Mouse (Mus musculus): ENCODE data around the gene Cog1. TPM values are rescaled to one million over a fixed set of nuclear protein-coding genes. Genes with fewer than 3 reads are reported as not detected.
"Not testable (repeated sequence)": the region's sequence is repeated elsewhere in the genome, so short reads cannot be mapped to it uniquely, and the experiment has no call there.

Gene Cog1
- total RNA-seq, 1 experiment, result 19.1 TPM

GRCm38 (mm10) chr11:113657221-113657620 lies 8.3 kb downstream of the Cog1 start:
- no peak for DNase-seq (ENCODE audit: low read depth, low spot score)
- no peak for TF ChIP-seq HCFC1 (IDR thresholded peaks at IDR 0.05; ENCODE audit: borderline replicate concordance, insufficient read depth, low read length)
- in situ Hi-C loops (cut with MboI; ENCODE audit: low sequenced_read_pairs in 2 of 2, unreplicated experiment in 2 of 2), result no loop called here
- peaks cover 64% of the 10 kb centered on the region for H3K36me3 ChIP-seq (ENCODE audit: control insufficient read depth, insufficient read depth, low read length, poor library complexity, severe bottlenecking)
- no peak overlapping the region for H3K27ac ChIP-seq (ENCODE audit: insufficient read depth, low read depth, low read length, poor library complexity, severe bottlenecking)
- no peak overlapping the region for H3K4me3 ChIP-seq (ENCODE audit: insufficient read depth in 1 of 2, low read depth in 1 of 2, low read length in 2 of 2, poor library complexity in 1 of 2, severe bottlenecking in 1 of 2)
- peaks cover 2 to 4% of the 10 kb centered on the region in 2 experiments; a peak in 2 of 4 replicates for H3K4me1 ChIP-seq (ENCODE audit: control insufficient read depth in 2 of 2, insufficient read depth in 2 of 2, low read length in 2 of 2, poor library complexity in 1 of 2)
- no peak overlapping the region for H3K9ac ChIP-seq (ENCODE audit: insufficient read depth, low read depth, low read length, poor library complexity, severe bottlenecking)
- no peaks in the 10 kb centered on the region for H3K9me3 ChIP-seq (ENCODE audit: control insufficient read depth, insufficient read depth, low read depth, low read length)

- no peak for TF ChIP-seq CHD2 (IDR thresholded peaks at IDR 0.05; ENCODE audit: low read depth, low read length)
- no peak for TF ChIP-seq MAFK (IDR thresholded peaks at IDR 0.05; ENCODE audit: insufficient read depth, low read depth, low read length)
- TF ChIP-seq ZC3H11A (IDR thresholded peaks at IDR 0.05; ENCODE audit: borderline replicate concordance, low read depth, low read length), result no peak
- TF ChIP-seq ZNF384 (IDR thresholded peaks at IDR 0.05; ENCODE audit: low read depth, low read length), result no peak
- no peak for TF ChIP-seq HCFC1 (IDR thresholded peaks at IDR 0.05; ENCODE audit: borderline replicate concordance, insufficient read depth, low read length)
- Histone ChIP-seq H3K27ac (ENCODE audit: insufficient read depth, low read depth, low read length, poor library complexity, severe bottlenecking) (no peak overlapping the region), H3K9ac (ENCODE audit: insufficient read depth, low read depth, low read length, poor library complexity, severe bottlenecking) (no peak overlapping the region), H3K36me3 (ENCODE audit: control insufficient read depth, insufficient read depth, low read length, poor library complexity, severe bottlenecking) (peaks cover 64% of the 10 kb centered on the region), H3K4me1 (ENCODE audit: control insufficient read depth in 2 of 2, insufficient read depth in 2 of 2, low read length in 2 of 2, poor library complexity in 1 of 2) (peaks cover 2 to 4% of the 10 kb centered on the region in 2 experiments; a peak in 2 of 4 replicates), H3K9me3 (ENCODE audit: control insufficient read depth, insufficient read depth, low read depth, low read length) (no peaks in the 10 kb centered on the region), H3K4me3 (ENCODE audit: insufficient read depth in 1 of 2, low read depth in 1 of 2, low read length in 2 of 2, poor library complexity in 1 of 2, severe bottlenecking in 1 of 2) (no peak overlapping the region)
- in situ Hi-C loops (cut with MboI; ENCODE audit: low sequenced_read_pairs in 2 of 2, unreplicated experiment in 2 of 2), result no loop called here
- no peak for DNase-seq (ENCODE audit: low read depth, low spot score)
Observed at GRCm38 (mm10) chr11:113658319-113658718, 9.3 kb downstream of the Cog1 start.

- in situ Hi-C loops (cut with MboI; ENCODE audit: low sequenced_read_pairs in 2 of 2, unreplicated experiment in 2 of 2), result no loop called here
- Histone ChIP-seq H3K36me3 (ENCODE audit: control insufficient read depth, insufficient read depth, low read length, poor library complexity, severe bottlenecking) (peaks cover 63% of the 10 kb centered on the region), H3K27ac (ENCODE audit: insufficient read depth, low read depth, low read length, poor library complexity, severe bottlenecking) (no peak overlapping the region), H3K9me3 (ENCODE audit: control insufficient read depth, insufficient read depth, low read depth, low read length) (no peaks in the 10 kb centered on the region), H3K9ac (ENCODE audit: insufficient read depth, low read depth, low read length, poor library complexity, severe bottlenecking) (no peak overlapping the region), H3K4me1 (ENCODE audit: control insufficient read depth in 2 of 2, insufficient read depth in 2 of 2, low read length in 2 of 2, poor library complexity in 1 of 2) (peaks cover 2 to 4% of the 10 kb centered on the region in 2 experiments; a peak in 2 of 4 replicates), H3K4me3 (ENCODE audit: insufficient read depth in 1 of 2, low read depth in 1 of 2, low read length in 2 of 2, poor library complexity in 1 of 2, severe bottlenecking in 1 of 2) (no peak overlapping the region)
- no peak for DNase-seq (ENCODE audit: low read depth, low spot score)
- no peak for TF ChIP-seq ZNF384 (IDR thresholded peaks at IDR 0.05; ENCODE audit: low read depth, low read length)
- TF ChIP-seq ZC3H11A (IDR thresholded peaks at IDR 0.05; ENCODE audit: borderline replicate concordance, low read depth, low read length), result no peak
- TF ChIP-seq CHD2 (IDR thresholded peaks at IDR 0.05; ENCODE audit: low read depth, low read length), result no peak
- TF ChIP-seq HCFC1 (IDR thresholded peaks at IDR 0.05; ENCODE audit: borderline replicate concordance, insufficient read depth, low read length), result no peak
- TF ChIP-seq MAFK (IDR thresholded peaks at IDR 0.05; ENCODE audit: insufficient read depth, low read depth, low read length), result no peak
Observed at GRCm38 (mm10) chr11:113658763-113659162, 9.8 kb downstream of the Cog1 start.

GRCm38 (mm10) chr11:113660213-113660612 lies 11.2 kb downstream of the Cog1 start:
- H3K27ac ChIP-seq (ENCODE audit: insufficient read depth, low read depth, low read length, poor library complexity, severe bottlenecking); H3K9me3 ChIP-seq (ENCODE audit: control insufficient read depth, insufficient read depth, low read depth, low read length); H3K4me3 ChIP-seq (ENCODE audit: insufficient read depth in 1 of 2, low read depth in 1 of 2, low read length in 2 of 2, poor library complexity in 1 of 2, severe bottlenecking in 1 of 2); DNase-seq (ENCODE audit: low read depth, low spot score); in situ Hi-C loops (cut with MboI; ENCODE audit: low sequenced_read_pairs in 2 of 2, unreplicated experiment in 2 of 2); H3K4me1 ChIP-seq (ENCODE audit: control insufficient read depth in 2 of 2, insufficient read depth in 2 of 2, low read length in 2 of 2, poor library complexity in 1 of 2); H3K9ac ChIP-seq (ENCODE audit: insufficient read depth, low read depth, low read length, poor library complexity, severe bottlenecking): not testable (repeated sequence)
- peaks cover 60% of the 10 kb centered on the region for H3K36me3 ChIP-seq (ENCODE audit: control insufficient read depth, insufficient read depth, low read length, poor library complexity, severe bottlenecking)

GRCm38 (mm10) chr11:113660940-113661339 lies 12.0 kb downstream of the Cog1 start:
- peaks cover 2 to 4% of the 10 kb centered on the region in 2 experiments; a peak in 2 of 4 replicates for H3K4me1 ChIP-seq (ENCODE audit: control insufficient read depth in 2 of 2, insufficient read depth in 2 of 2, low read length in 2 of 2, poor library complexity in 1 of 2)
- H3K9me3 ChIP-seq (ENCODE audit: control insufficient read depth, insufficient read depth, low read depth, low read length), result no peaks in the 10 kb centered on the region
- peaks cover 54% of the 10 kb centered on the region for H3K36me3 ChIP-seq (ENCODE audit: control insufficient read depth, insufficient read depth, low read length, poor library complexity, severe bottlenecking)
- no peak overlapping the region for H3K4me3 ChIP-seq (ENCODE audit: insufficient read depth in 1 of 2, low read depth in 1 of 2, low read length in 2 of 2, poor library complexity in 1 of 2, severe bottlenecking in 1 of 2)
- in situ Hi-C loops (cut with MboI; ENCODE audit: low sequenced_read_pairs in 2 of 2, unreplicated experiment in 2 of 2), result no loop called here
- no peak for DNase-seq (ENCODE audit: low read depth, low spot score)
- no peak for TF ChIP-seq MAFK (IDR thresholded peaks at IDR 0.05; ENCODE audit: insufficient read depth, low read depth, low read length)
- no peak for TF ChIP-seq ZNF384 (IDR thresholded peaks at IDR 0.05; ENCODE audit: low read depth, low read length)
- no peak for TF ChIP-seq ZC3H11A (IDR thresholded peaks at IDR 0.05; ENCODE audit: borderline replicate concordance, low read depth, low read length)
- TF ChIP-seq CHD2 (IDR thresholded peaks at IDR 0.05; ENCODE audit: low read depth, low read length), result no peak
- TF ChIP-seq HCFC1 (IDR thresholded peaks at IDR 0.05; ENCODE audit: borderline replicate concordance, insufficient read depth, low read length), result no peak
- H3K9ac ChIP-seq (ENCODE audit: insufficient read depth, low read depth, low read length, poor library complexity, severe bottlenecking), result no peak overlapping the region
- H3K27ac ChIP-seq (ENCODE audit: insufficient read depth, low read depth, low read length, poor library complexity, severe bottlenecking), result no peak overlapping the region
